ENCODE assay signal across 9 mouse cellular contexts in genomic region chr13:30093086-30093485, GRCm38 (mm10). TPM values are rescaled to one million over a fixed set of nuclear protein-coding genes. Genes with fewer than 3 reads are reported as not detected.
A peak's percentile ranks its signal among the peaks of the same experiment; 100 is the strongest.
DNase-seq lines count a peak whose midpoint lies in the region; ATAC-seq and TF ChIP-seq lines count a peak whose summit lies in the region.
"Had no signal": no experiment of that assay in that cellular context is flagged by ENCODE, and none has a peak within 500 bp of the region (broad histone marks: within the 10 kb centered on the region; RNA-seq: fewer than 3 reads in every experiment).

No protein-coding gene starts in this region.

- H3K4me1 ChIP-seq in forebrain, postnatal 0 days (ENCODE audit: insufficient read depth), result no peaks in the 10 kb centered on the region
- no peaks in the 10 kb centered on the region for H3K4me1 ChIP-seq in forebrain, embryonic 14.5 days (ENCODE audit: control insufficient read depth, insufficient read depth, low read length)
- no peaks in the 10 kb centered on the region for H3K4me1 ChIP-seq in lung, embryonic 14.5 days (ENCODE audit: insufficient read depth)
- H3K4me1 ChIP-seq in bone marrow macrophage, adult 2 months (ENCODE audit: control insufficient read depth, insufficient read depth, low read length), result peaks cover 5% of the 10 kb centered on the region
- no peaks in the 10 kb centered on the region for H3K4me1 ChIP-seq in stomach, postnatal 0 days (replicated peaks; ENCODE audit: control insufficient read depth, insufficient read depth)

- no peak for ATAC-seq in forebrain, postnatal 0 days
- no peak for ATAC-seq in forebrain, embryonic 14.5 days
- ATAC-seq in lung, embryonic 14.5 days (ENCODE audit: insufficient read depth), result no peak
- no peak for ATAC-seq in stomach, postnatal 0 days (ENCODE audit: low FRiP score, low TSS enrichment)

- H3K9me3 ChIP-seq in forebrain, postnatal 0 days (ENCODE audit: low read length), result no peaks in the 10 kb centered on the region
- H3K9me3 ChIP-seq in forebrain, embryonic 14.5 days (replicated peaks; ENCODE audit: control insufficient read depth, low read length), result no peaks in the 10 kb centered on the region
- no peaks in the 10 kb centered on the region for H3K9me3 ChIP-seq in lung, embryonic 14.5 days (ENCODE audit: low read depth, low read length)
- H3K9me3 ChIP-seq in stomach, postnatal 0 days (ENCODE audit: control insufficient read depth, low read length), result no peaks in the 10 kb centered on the region
- H3K9me3 ChIP-seq: lung, embryonic 15.5 days had no signal

- TF ChIP-seq EP300 in stomach, postnatal 0 days (optimal IDR thresholded peaks at IDR 0.05), result no peak

- TF ChIP-seq CTCF in forebrain, postnatal 0 days (IDR thresholded peaks at IDR 0.05; ENCODE audit: low read depth), result peak; percentile 48
- peak; percentile 66 for TF ChIP-seq CTCF in lung, embryonic 14.5 days (IDR thresholded peaks at IDR 0.05; ENCODE audit: low read depth)
- peak; percentile 74 for TF ChIP-seq CTCF in bone marrow macrophage, adult 2 months (IDR thresholded peaks at IDR 0.05; ENCODE audit: low read depth, low read length)
- TF ChIP-seq CTCF in stomach, postnatal 0 days (IDR thresholded peaks at IDR 0.05; ENCODE audit: low read depth), result peak; percentile 75

- no peak overlapping the region for H3K4me2 ChIP-seq in forebrain, postnatal 0 days (ENCODE audit: low read depth)
- no peak overlapping the region for H3K4me2 ChIP-seq in forebrain, embryonic 14.5 days (ENCODE audit: low read length)
- H3K4me2 ChIP-seq in lung, embryonic 14.5 days, result no peak overlapping the region
- no peak overlapping the region for H3K4me2 ChIP-seq in stomach, postnatal 0 days (replicated peaks; ENCODE audit: low read depth)
- H3K4me2 ChIP-seq: lung, embryonic 15.5 days had no signal

- WGBS in forebrain, postnatal 0 days, result 36% methylated on average over 2 of the region's 2 CpGs
- whole genome bisulfite sequencing in forebrain, embryonic 14.5 days, result 39% methylated on average over 2 of the region's 2 CpGs
- 39% methylated on average over 2 of the region's 2 CpGs for WGBS in lung, embryonic 14.5 days
- 41% methylated on average over 2 of the region's 2 CpGs for WGBS in stomach, postnatal 0 days

- no peak overlapping the region for H3K4me3 ChIP-seq in forebrain, postnatal 0 days (ENCODE audit: low read depth, low read length)
- no peak overlapping the region for H3K4me3 ChIP-seq in forebrain, embryonic 14.5 days (ENCODE audit: low read depth, low read length)
- H3K4me3 ChIP-seq in lung, embryonic 14.5 days (ENCODE audit: low read depth, low read length), result no peak overlapping the region
- no peak overlapping the region for H3K4me3 ChIP-seq in bone marrow macrophage, adult 2 months (ENCODE audit: insufficient read depth, low read length)
- no peak overlapping the region for H3K4me3 ChIP-seq in stomach, postnatal 0 days (ENCODE audit: low read depth, low read length)
- H3K4me3 ChIP-seq: lung, embryonic 15.5 days had no signal

- H3K27ac ChIP-seq in forebrain, postnatal 0 days (ENCODE audit: low read depth, low read length), result no peak overlapping the region
- H3K27ac ChIP-seq in forebrain, embryonic 14.5 days (ENCODE audit: low read depth, low read length), result no peak overlapping the region
- no peak overlapping the region for H3K27ac ChIP-seq in lung, embryonic 14.5 days (ENCODE audit: low read depth)
- H3K27ac ChIP-seq in bone marrow macrophage, adult 2 months (ENCODE audit: insufficient read depth, low read depth, low read length), result no peak overlapping the region
- H3K27ac ChIP-seq in stomach, postnatal 0 days (replicated peaks), result no peak overlapping the region
- H3K27ac ChIP-seq: lung, embryonic 15.5 days had no signal

- no peak overlapping the region for H3K9ac ChIP-seq in forebrain, postnatal 0 days
- no peak overlapping the region for H3K9ac ChIP-seq in forebrain, embryonic 14.5 days (ENCODE audit: low read length)
- H3K9ac ChIP-seq in lung, embryonic 14.5 days, result no peak overlapping the region
- H3K9ac ChIP-seq in stomach, postnatal 0 days (ENCODE audit: low read length), result no peak overlapping the region
- H3K9ac ChIP-seq: lung, embryonic 15.5 days had no signal

- H3K27me3 ChIP-seq in forebrain, postnatal 0 days (ENCODE audit: insufficient read depth, low read length), result no peaks in the 10 kb centered on the region
- no peaks in the 10 kb centered on the region for H3K27me3 ChIP-seq in forebrain, embryonic 14.5 days (replicated peaks; ENCODE audit: control insufficient read depth, insufficient read depth, low read length)
- no peaks in the 10 kb centered on the region for H3K27me3 ChIP-seq in lung, embryonic 14.5 days (ENCODE audit: insufficient read depth, low read length)
- no peaks in the 10 kb centered on the region for H3K27me3 ChIP-seq in stomach, postnatal 0 days (ENCODE audit: control insufficient read depth, insufficient read depth, low read length)
- H3K27me3 ChIP-seq: lung, embryonic 15.5 days had no signal

- H3K36me3 ChIP-seq in forebrain, postnatal 0 days (ENCODE audit: insufficient read depth), result no peaks in the 10 kb centered on the region
- H3K36me3 ChIP-seq in forebrain, embryonic 14.5 days (ENCODE audit: control insufficient read depth, insufficient read depth, low read length), result no peaks in the 10 kb centered on the region
- H3K36me3 ChIP-seq in lung, embryonic 14.5 days (ENCODE audit: insufficient read depth), result no peaks in the 10 kb centered on the region
- H3K36me3 ChIP-seq in stomach, postnatal 0 days (ENCODE audit: control insufficient read depth, insufficient read depth, low read length), result no peaks in the 10 kb centered on the region
- H3K36me3 ChIP-seq: lung, embryonic 15.5 days had no signal

- no peak for TF ChIP-seq POLR2A in bone marrow macrophage, adult 2 months (IDR thresholded peaks at IDR 0.05; ENCODE audit: borderline replicate concordance, low read depth, low read length)

- DNase-seq in forebrain, postnatal 0 days, result no peak
- DNase-seq in forebrain, embryonic 14.5 days (ENCODE audit: low spot score), result no peak
- DNase-seq in lung, embryonic 14.5 days, result peak; percentile 35
- DNase-seq in lung, postnatal 4 days, result no peak
- no peak for DNase-seq in stomach, postnatal 0 days (ENCODE audit: low spot score)
- no peak for DNase-seq in spleen, postnatal 36 days (ENCODE audit: low spot score in 2 of 2)
- DNase-seq in kidney, adult 8-10 months, result no peak

RNA-seq across cellular contexts. Expression of gene Mboat1, which starts 43.2 kb away (rescaled TPM):
- 2.4 and 3.8 TPM in 2 replicates for total RNA-seq in forebrain, postnatal 0 days (2014; rRNA removed)
- 3.4 and 3.5 TPM in 2 replicates for polyA plus RNA-seq in forebrain, postnatal 0 days (2015; fragmentation: Nextera tagmentation; extraction: Ambion mirVana)
- 2.2 and 2.3 TPM in 2 replicates for polyA plus RNA-seq in forebrain, embryonic 14.5 days (2014; fragmentation: Nextera tagmentation; extraction: Ambion mirVana)
- polyA plus RNA-seq in lung, embryonic 14.5 days (2014; fragmentation: Nextera tagmentation; extraction: Ambion mirVana), result 25.9 and 28.3 TPM in 2 replicates
- polyA plus RNA-seq in bone marrow macrophage, adult 2 months (2012; ENCODE audit: insufficient read depth, insufficient read length, missing spikeins), result 4.1 and 4.5 TPM in 2 replicates
- polyA plus RNA-seq in stomach, postnatal 0 days (2015; fragmentation: Nextera tagmentation; extraction: Ambion mirVana), result 98.7 and 104 TPM in 2 replicates
